Mouse (Mus musculus): ENCODE measurements around the gene Recql5. TPM values are rescaled to one million over a fixed set of nuclear protein-coding genes. Genes with fewer than 3 reads are reported as not detected.

Gene Recql5
- polyA plus RNA-seq, 1 experiment from 2014 or later = 14.9 TPM

DNA sequence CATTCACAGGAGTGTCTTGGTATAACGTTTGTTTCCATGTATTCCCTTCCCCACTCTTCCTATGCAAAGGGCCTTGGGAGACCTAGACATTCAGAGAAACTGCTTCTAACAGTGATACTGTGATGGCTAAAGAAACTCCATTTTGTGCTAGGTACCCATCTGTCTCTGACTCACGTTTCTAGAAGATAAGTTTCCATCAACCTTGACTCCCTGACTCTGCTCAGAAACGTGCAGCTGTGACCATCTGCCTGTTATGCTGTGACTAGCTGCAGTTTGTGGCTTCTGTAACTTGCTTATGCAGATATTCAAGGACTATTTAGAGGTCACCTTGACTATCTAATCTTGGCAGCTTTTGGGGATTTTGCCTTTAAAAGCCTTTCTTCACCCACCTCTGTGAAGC lies 2.0 kb downstream of the Recql5 start:
- no peak overlapping the region for H3K27ac ChIP-seq
- H3K4me1 ChIP-seq = peaks cover 31% of the 10 kb centered on the region
- no peak overlapping the region for H3K4me2 ChIP-seq
- H3K9ac ChIP-seq = no peak overlapping the region
- H3K4me3 ChIP-seq = no peak overlapping the region
- H3K36me3 ChIP-seq = peaks cover 46% of the 10 kb centered on the region
- H3K9me3 ChIP-seq (replicated peaks) = no peaks in the 10 kb centered on the region
- no peaks in the 10 kb centered on the region for H3K27me3 ChIP-seq (replicated peaks)
- 56% methylated on average over 3 of the region's 3 CpGs for WGBS (ENCODE audit: insufficient replicate concordance)
- ATAC-seq = no peak

- 75% methylated on average over 2 of the region's 3 CpGs for WGBS (ENCODE audit: insufficient replicate concordance)
- Histone ChIP-seq H3K27me3 (replicated peaks) (no peaks in the 10 kb centered on the region), H3K4me3 (no peak overlapping the region), H3K9me3 (replicated peaks) (no peaks in the 10 kb centered on the region), H3K4me1 (peaks cover 25% of the 10 kb centered on the region), H3K27ac (no peak overlapping the region), H3K36me3 (peaks cover 43% of the 10 kb centered on the region), H3K4me2 (no peak overlapping the region), H3K9ac (no peak overlapping the region)
- ATAC-seq = no peak
These were observed 3.5 kb downstream of the Recql5 start for GRCm38 (mm10) chr11:115929818-115930217.

GRCm38 (mm10) chr11:115929031-115929430 lies 4.2 kb downstream of the Recql5 start:
- 77% methylated on average over 8 of the region's 8 CpGs for WGBS (ENCODE audit: insufficient replicate concordance)
- Histone ChIP-seq H3K27ac (no peak overlapping the region), H3K4me2 (no peak overlapping the region), H3K36me3 (peaks cover 49% of the 10 kb centered on the region), H3K27me3 (replicated peaks) (no peaks in the 10 kb centered on the region), H3K9ac (no peak overlapping the region), H3K4me3 (no peak overlapping the region), H3K4me1 (peaks cover 17% of the 10 kb centered on the region), H3K9me3 (replicated peaks) (no peaks in the 10 kb centered on the region)
- ATAC-seq = no peak

- Histone ChIP-seq H3K4me1 (peaks cover 6% of the 10 kb centered on the region), H3K4me2 (no peak overlapping the region), H3K9me3 (replicated peaks) (no peaks in the 10 kb centered on the region), H3K4me3 (no peak overlapping the region), H3K36me3 (peaks cover 67% of the 10 kb centered on the region), H3K27me3 (replicated peaks) (no peaks in the 10 kb centered on the region), H3K27ac (0 out of 2 replicates have a peak overlapping the region, but pooled peaks have one; percentile 54), H3K9ac (no peak overlapping the region)
- no peak for ATAC-seq
- 74% methylated on average over 1 of the region's 1 CpGs for WGBS (ENCODE audit: insufficient replicate concordance)
These were observed 11.3 kb downstream of the Recql5 start for GRCm38 (mm10) chr11:115921986-115922385.

DNA sequence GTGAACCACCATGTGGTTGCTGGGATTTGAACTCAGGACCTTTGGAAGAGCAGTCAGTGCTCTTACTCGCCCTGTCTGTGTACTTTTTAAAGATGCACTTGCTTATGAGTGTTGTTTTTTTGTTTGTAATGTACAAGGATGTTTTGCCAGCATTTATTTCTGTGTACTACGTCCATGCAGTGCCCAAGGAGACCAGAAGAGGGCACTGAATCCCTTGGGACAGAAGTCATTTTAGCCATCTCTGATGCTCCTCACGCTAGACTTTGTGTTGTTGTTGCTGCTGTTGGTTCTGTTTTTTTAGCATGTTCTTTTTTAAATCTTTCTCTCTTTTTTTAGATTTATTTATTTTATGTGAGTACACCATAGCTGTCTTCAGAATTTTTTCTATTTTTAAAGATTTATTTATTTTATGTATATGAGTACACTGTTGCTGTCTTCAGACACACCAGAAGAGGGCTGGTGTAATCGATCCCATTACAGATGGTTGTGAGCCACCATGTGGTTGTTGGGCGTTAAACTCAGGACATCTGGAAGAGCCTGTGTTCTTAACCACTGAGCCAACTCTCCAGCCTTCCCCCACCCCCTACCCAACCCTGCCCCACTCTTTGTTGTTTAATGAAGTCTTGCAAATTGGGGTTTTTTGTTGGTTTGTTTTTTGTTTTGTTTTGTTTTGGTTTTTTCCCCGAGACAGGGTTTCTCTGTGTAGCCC lies 13.0 kb downstream of the Recql5 start:
- H3K36me3 ChIP-seq = peaks cover 72% of the 10 kb centered on the region
- peak; percentile 72 for ATAC-seq

GRCm38 (mm10) chr11:115919073-115919472 lies 14.2 kb downstream of the Recql5 start:
- Histone ChIP-seq H3K27ac (peak overlapping the region; percentile 34; the same call in 1 of the 2 replicates), H3K36me3 (peaks cover 71% of the 10 kb centered on the region), H3K9ac (no peak overlapping the region), H3K4me3 (no peak overlapping the region), H3K27me3 (replicated peaks) (no peaks in the 10 kb centered on the region), H3K4me1 (peaks cover 29% of the 10 kb centered on the region), H3K4me2 (no peak overlapping the region), H3K9me3 (replicated peaks) (no peaks in the 10 kb centered on the region)
- no peak for ATAC-seq
- WGBS (ENCODE audit: insufficient replicate concordance) = 85% methylated on average over 5 of the region's 5 CpGs

More for the DNA sequence above, 13.0 kb downstream of the Recql5 start:
- Histone ChIP-seq H3K4me2 (no peak overlapping the region), H3K9me3 (replicated peaks) (no peaks in the 10 kb centered on the region), H3K4me3 (no peak overlapping the region), H3K4me1 (peaks cover 23% of the 10 kb centered on the region), H3K27ac (peak overlapping the region; percentile 71), H3K27me3 (replicated peaks) (no peaks in the 10 kb centered on the region), H3K9ac (no peak overlapping the region)
- whole genome bisulfite sequencing (ENCODE audit: insufficient replicate concordance) = 34% methylated on average over 6 of the region's 6 CpGs

GRCm38 (mm10) chr11:115918637-115919036 lies 14.6 kb downstream of the Recql5 start:
- H3K4me3 ChIP-seq = no peak overlapping the region
- no peak overlapping the region for H3K4me2 ChIP-seq
- H3K36me3 ChIP-seq = peaks cover 71% of the 10 kb centered on the region
- 0 out of 2 replicates have a peak overlapping the region, but pooled peaks have one; percentile 18 for H3K27ac ChIP-seq
- 75% methylated on average over 5 of the region's 5 CpGs for WGBS (ENCODE audit: insufficient replicate concordance)
- H3K4me1 ChIP-seq = peaks cover 29% of the 10 kb centered on the region
- ATAC-seq = no peak
- H3K9ac ChIP-seq = no peak overlapping the region
- no peaks in the 10 kb centered on the region for H3K9me3 ChIP-seq (replicated peaks)
- H3K27me3 ChIP-seq (replicated peaks) = no peaks in the 10 kb centered on the region

DNA sequence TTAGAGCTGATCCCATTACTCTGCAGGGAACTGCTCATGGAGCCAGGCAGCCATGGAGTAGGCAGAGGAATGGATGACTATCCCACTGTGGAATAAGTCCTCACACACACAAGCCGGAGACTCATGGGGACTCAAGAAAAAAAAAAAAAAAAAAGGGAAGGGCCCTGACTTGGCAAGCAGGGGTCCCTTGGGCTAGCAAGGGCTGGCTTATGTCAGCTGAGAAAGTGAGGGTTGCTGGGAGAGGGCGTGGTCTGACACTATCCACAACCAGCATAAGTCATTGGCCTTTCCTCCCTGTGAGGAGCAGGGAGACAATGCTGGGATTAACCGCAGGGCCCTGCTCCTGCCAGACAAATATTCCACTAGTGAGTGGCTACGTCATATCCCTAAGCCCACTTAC lies 16.7 kb downstream of the Recql5 start:
- H3K4me3 ChIP-seq = no peak overlapping the region
- H3K36me3 ChIP-seq = peaks cover 68% of the 10 kb centered on the region
- H3K4me2 ChIP-seq = no peak overlapping the region
- WGBS (ENCODE audit: insufficient replicate concordance) = 90% methylated on average over 4 of the region's 4 CpGs
- no peak for ATAC-seq
- no peaks in the 10 kb centered on the region for H3K9me3 ChIP-seq (replicated peaks)
- peaks cover 46% of the 10 kb centered on the region for H3K4me1 ChIP-seq
- H3K9ac ChIP-seq = no peak overlapping the region
- 0 out of 2 replicates have a peak overlapping the region, but pooled peaks have one; percentile 16 for H3K27ac ChIP-seq
- H3K27me3 ChIP-seq (replicated peaks) = no peaks in the 10 kb centered on the region

GRCm38 (mm10) chr11:115911632-115912376 lies 21.5 kb downstream of the Recql5 start, which contains the start of gene Smim6:
Gene Smim6 (plus strand): TSS chr11:115912017.
- Histone ChIP-seq H3K27me3 (replicated peaks) (no peaks in the 10 kb centered on the region), H3K36me3 (peaks cover 78% of the 10 kb centered on the region), H3K9ac (peak within 1 kb of the TSS; percentile 70), H3K9me3 (replicated peaks) (no peaks in the 10 kb centered on the region), H3K27ac (peak within 1 kb of the TSS; percentile 94), H3K4me2 (peak within 1 kb of the TSS; percentile 47), H3K4me3 (no peak within 1 kb of the TSS), H3K4me1 (peaks cover 84% of the 10 kb centered on the region)
- ATAC-seq = peak; percentile 75
- WGBS (ENCODE audit: insufficient replicate concordance) = 18% methylated on average over 11 of the region's 11 CpGs

DNA sequence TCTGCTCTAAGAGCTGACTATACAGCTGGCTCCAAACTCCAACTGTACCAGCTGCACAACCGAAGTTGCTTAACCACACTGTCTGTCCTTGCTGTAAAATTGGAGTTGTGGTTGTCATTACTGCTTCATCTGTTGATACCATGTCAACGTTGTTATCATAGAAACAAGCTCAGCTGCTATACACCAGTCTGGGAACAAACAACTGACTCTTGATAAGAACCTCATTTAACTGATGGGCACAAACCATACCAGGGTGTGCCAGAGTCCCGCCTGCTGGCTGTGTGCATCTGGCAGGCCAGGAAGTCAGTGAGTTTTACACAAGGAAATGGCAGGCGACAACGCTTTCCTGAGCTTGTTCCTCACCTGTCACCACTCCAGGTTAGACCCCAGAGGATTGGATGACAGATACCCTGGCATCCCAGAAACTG lies 22.1 kb downstream of the Recql5 start:
- Histone ChIP-seq H3K4me1 (peaks cover 84% of the 10 kb centered on the region), H3K9me3 (replicated peaks) (no peaks in the 10 kb centered on the region), H3K36me3 (peaks cover 78% of the 10 kb centered on the region), H3K27ac (peak overlapping the region; percentile 94), H3K4me3 (no peak overlapping the region), H3K27me3 (replicated peaks) (no peaks in the 10 kb centered on the region), H3K9ac (peak overlapping the region; percentile 70), H3K4me2 (peak overlapping the region; percentile 47)
- 22% methylated on average over 5 of the region's 5 CpGs for WGBS (ENCODE audit: insufficient replicate concordance)
- ATAC-seq = peak; percentile 86

DNA sequence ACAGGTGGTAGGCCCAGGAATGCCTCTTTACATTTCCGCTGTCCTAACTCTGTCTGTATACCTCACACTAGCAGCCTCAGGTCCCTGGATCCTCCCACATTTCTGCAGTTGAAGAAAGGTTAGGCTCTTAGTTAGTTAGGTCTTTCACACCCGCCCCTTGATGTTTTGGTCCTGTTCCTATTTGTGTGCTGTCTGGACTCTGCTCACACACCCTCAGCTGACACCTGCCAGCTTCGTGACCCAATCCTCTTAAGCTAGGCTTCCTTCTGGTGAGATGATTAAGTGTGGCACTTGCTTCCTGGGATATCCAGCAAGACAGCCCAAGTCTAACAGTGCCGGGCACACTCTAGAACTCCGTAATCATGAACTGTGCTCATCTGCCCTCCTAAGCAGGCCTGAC lies 26.8 kb downstream of the Recql5 start:
- no peak for ATAC-seq
- Histone ChIP-seq H3K27ac (peak overlapping the region; percentile 100), H3K4me3 (no peak overlapping the region), H3K4me1 (peaks cover 98% of the 10 kb centered on the region), H3K4me2 (no peak overlapping the region), H3K9ac (no peak overlapping the region), H3K36me3 (peaks cover 80% of the 10 kb centered on the region), H3K9me3 (replicated peaks) (no peaks in the 10 kb centered on the region), H3K27me3 (replicated peaks) (no peaks in the 10 kb centered on the region)
- WGBS (ENCODE audit: insufficient replicate concordance) = 90% methylated on average over 5 of the region's 5 CpGs

GRCm38 (mm10) chr11:115906116-115906515 lies 27.2 kb downstream of the Recql5 start:
- peaks cover 98% of the 10 kb centered on the region for H3K4me1 ChIP-seq
- 84% methylated on average over 3 of the region's 3 CpGs for WGBS (ENCODE audit: insufficient replicate concordance)

More at GRCm38 (mm10) chr11:115906116-115906515, 27.2 kb downstream of the Recql5 start:
- H3K4me2 ChIP-seq = no peak overlapping the region
- H3K4me3 ChIP-seq = no peak overlapping the region
- ATAC-seq = no peak
- no peaks in the 10 kb centered on the region for H3K9me3 ChIP-seq (replicated peaks)
- H3K9ac ChIP-seq = peak overlapping the region; percentile 83
- H3K27ac ChIP-seq = peak overlapping the region; percentile 100
- H3K36me3 ChIP-seq = peaks cover 80% of the 10 kb centered on the region
- no peaks in the 10 kb centered on the region for H3K27me3 ChIP-seq (replicated peaks)

Measured in liver, embryonic 12.5 days (tissue).